8 mouse cellular contexts compared by ENCODE assay signal in the genomic region with DNA sequence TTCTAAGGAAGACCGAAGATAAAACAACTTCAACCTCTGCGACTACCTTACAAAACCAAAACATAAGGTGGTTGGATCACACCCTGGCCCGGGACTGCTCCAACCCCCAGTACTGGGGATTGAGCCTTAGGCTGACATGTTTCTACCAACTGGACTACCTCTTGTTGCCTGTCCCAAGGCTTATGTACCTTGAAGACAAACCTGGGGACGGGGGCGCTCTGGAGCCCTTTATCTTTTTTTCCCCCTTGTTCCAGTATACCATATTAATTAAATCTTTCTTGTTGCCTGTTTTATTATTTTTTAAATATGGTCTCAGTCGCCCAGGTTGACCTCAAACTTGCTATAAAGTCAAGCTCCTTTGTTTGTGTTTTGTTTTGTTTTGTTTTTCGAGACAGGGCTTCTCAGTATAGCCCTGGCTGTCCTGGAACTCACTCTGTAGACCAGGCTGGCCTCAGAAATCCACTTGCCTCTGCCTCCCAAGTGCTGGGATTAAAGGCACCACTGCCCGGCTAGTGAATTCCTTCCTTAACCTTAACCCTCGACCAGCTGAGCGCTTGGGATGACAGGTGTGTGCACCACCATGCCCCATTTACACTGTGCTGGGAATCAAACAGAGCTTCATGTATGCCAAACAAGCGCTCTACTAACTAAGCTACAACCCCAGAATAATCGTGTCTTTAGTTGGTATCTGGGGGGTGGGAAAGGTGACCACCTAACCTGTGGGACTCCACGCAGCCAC. TPM values are rescaled to one million over a fixed set of nuclear protein-coding genes. Genes with fewer than 3 reads are reported as not detected.
DNase-seq lines count a peak whose midpoint lies in the region; ATAC-seq and TF ChIP-seq lines count a peak whose summit lies in the region.

No protein-coding gene starts in this region.

- WGBS in kidney, embryonic 14.5 days, result 30% methylated on average over 13 of the region's 13 CpGs
- 27% methylated on average over 13 of the region's 13 CpGs for WGBS in midbrain, embryonic 15.5 days

- peak; percentile 54 for ATAC-seq in kidney, embryonic 14.5 days (ENCODE audit: low FRiP score, low TSS enrichment)
- ATAC-seq in midbrain, embryonic 15.5 days (replicated peaks), result no peak; the same call in 1 of the 2 replicates

- TF ChIP-seq POLR2A in bone marrow macrophage, adult 2 months (IDR thresholded peaks at IDR 0.05; ENCODE audit: borderline replicate concordance, low read depth, low read length), result no peak

- peaks cover 12% of the 10 kb centered on the region for H3K4me1 ChIP-seq in kidney, embryonic 14.5 days (ENCODE audit: control insufficient read depth, insufficient read depth, low read length)
- peaks cover 8% of the 10 kb centered on the region for H3K4me1 ChIP-seq in bone marrow macrophage, adult 2 months (ENCODE audit: control insufficient read depth, insufficient read depth, low read length)
- peaks cover 28% of the 10 kb centered on the region for H3K4me1 ChIP-seq in midbrain, embryonic 15.5 days

- H3K36me3 ChIP-seq in kidney, embryonic 14.5 days (ENCODE audit: control insufficient read depth, insufficient read depth, low read length), result peaks cover 26% of the 10 kb centered on the region
- H3K36me3 ChIP-seq in midbrain, embryonic 15.5 days (replicated peaks), result peaks cover 26% of the 10 kb centered on the region

- peak overlapping the region; percentile 89 for H3K4me3 ChIP-seq in kidney, embryonic 14.5 days (ENCODE audit: low read length)
- peak overlapping the region; percentile 99 for H3K4me3 ChIP-seq in bone marrow macrophage, adult 2 months (ENCODE audit: insufficient read depth, low read length)
- H3K4me3 ChIP-seq in midbrain, embryonic 15.5 days, result peak overlapping the region; percentile 86

- no peaks in the 10 kb centered on the region for H3K9me3 ChIP-seq in kidney, embryonic 14.5 days (ENCODE audit: control insufficient read depth, low read length)
- no peaks in the 10 kb centered on the region for H3K9me3 ChIP-seq in midbrain, embryonic 15.5 days

- DNase-seq in kidney, adult 18-20 months, result no peak
- peak; percentile 24 for DNase-seq in hindlimb bud, embryonic 11.5 days (ENCODE audit: extremely low spot score, low read depth, low spot score)
- DNase-seq in adrenal gland, adult 18-20 months (ENCODE audit: low spot score in 2 of 2), result no peak
- DNase-seq in spleen, postnatal 14 days (ENCODE audit: low spot score in 2 of 2), result no peak
- DNase-seq in cerebellum, adult 8-10 months, result no peak

- H3K9ac ChIP-seq in kidney, embryonic 14.5 days (ENCODE audit: low read depth, low read length), result peak overlapping the region; percentile 90
- H3K9ac ChIP-seq in midbrain, embryonic 15.5 days, result peak overlapping the region; percentile 75

- no peak for TF ChIP-seq CTCF in bone marrow macrophage, adult 2 months (IDR thresholded peaks at IDR 0.05; ENCODE audit: low read depth, low read length)

- no peaks in the 10 kb centered on the region for H3K27me3 ChIP-seq in kidney, embryonic 14.5 days (ENCODE audit: control insufficient read depth, insufficient read depth, low read length)
- H3K27me3 ChIP-seq in midbrain, embryonic 15.5 days (replicated peaks), result no peaks in the 10 kb centered on the region

- H3K4me2 ChIP-seq in kidney, embryonic 14.5 days (replicated peaks; ENCODE audit: low read depth, low read length), result peak overlapping the region; percentile 93
- H3K4me2 ChIP-seq in midbrain, embryonic 15.5 days, result peak overlapping the region; percentile 96

- H3K27ac ChIP-seq in kidney, embryonic 14.5 days (ENCODE audit: low read depth, low read length), result no peak overlapping the region
- H3K27ac ChIP-seq in bone marrow macrophage, adult 2 months (ENCODE audit: insufficient read depth, low read depth, low read length), result 0 out of 2 replicates have a peak overlapping the region, but pooled peaks have one; percentile 12
- peak overlapping the region; percentile 72 for H3K27ac ChIP-seq in midbrain, embryonic 15.5 days

RNA-seq across cellular contexts. Expression of gene Lrrc47, which starts 0.5 kb away (rescaled TPM):
- 12.1 and 13.6 TPM in 2 replicates for polyA plus RNA-seq in kidney, embryonic 14.5 days (2014; fragmentation: Nextera tagmentation; extraction: Ambion mirVana)
- polyA plus RNA-seq in bone marrow macrophage, adult 2 months (2012; ENCODE audit: insufficient read depth, insufficient read length, missing spikeins), result 25.0 and 26.2 TPM in 2 replicates
- 23.1 and 25.6 TPM in 2 replicates for polyA plus RNA-seq in midbrain, embryonic 15.5 days (2015; fragmentation: Nextera tagmentation; extraction: Ambion mirVana)
- total RNA-seq in adrenal gland, adult 18-20 months (2021), result 10 to 100 TPM; 54.8 to 55.4 TPM

RNA-seq across cellular contexts. Expression of gene Smim1, which starts 15.0 kb away (rescaled TPM):
- polyA plus RNA-seq in kidney, embryonic 14.5 days (2014; fragmentation: Nextera tagmentation; extraction: Ambion mirVana), result 29.9 and 35.4 TPM in 2 replicates
- 0.70 TPM in 1 of 2 replicates, not detected in the other for polyA plus RNA-seq in bone marrow macrophage, adult 2 months (2012; ENCODE audit: insufficient read depth, insufficient read length, missing spikeins)
- 8.2 and 11.5 TPM in 2 replicates for polyA plus RNA-seq in midbrain, embryonic 15.5 days (2015; fragmentation: Nextera tagmentation; extraction: Ambion mirVana)
- total RNA-seq in adrenal gland, adult 18-20 months (2021), result 10 to 100 TPM; 48.5 to 54.2 TPM

RNA-seq across cellular contexts. Expression of gene Ccdc27, which starts 31.4 kb away (rescaled TPM):
- polyA plus RNA-seq in kidney, embryonic 14.5 days (2014; fragmentation: Nextera tagmentation; extraction: Ambion mirVana), result not detected in 2 replicates
- not detected in 2 replicates for polyA plus RNA-seq in bone marrow macrophage, adult 2 months (2012; ENCODE audit: insufficient read depth, insufficient read length, missing spikeins)
- not detected in 2 replicates for polyA plus RNA-seq in midbrain, embryonic 15.5 days (2015; fragmentation: Nextera tagmentation; extraction: Ambion mirVana)
- total RNA-seq in adrenal gland, adult 18-20 months (2021), result not detected

RNA-seq across cellular contexts. Expression of gene Cep104, which starts 36.1 kb away (rescaled TPM):
- polyA plus RNA-seq in kidney, embryonic 14.5 days (2014; fragmentation: Nextera tagmentation; extraction: Ambion mirVana), result 11.4 and 17.4 TPM in 2 replicates
- 8.8 and 9.3 TPM in 2 replicates for polyA plus RNA-seq in bone marrow macrophage, adult 2 months (2012; ENCODE audit: insufficient read depth, insufficient read length, missing spikeins)
- polyA plus RNA-seq in midbrain, embryonic 15.5 days (2015; fragmentation: Nextera tagmentation; extraction: Ambion mirVana), result 21.0 and 21.9 TPM in 2 replicates
- total RNA-seq in adrenal gland, adult 18-20 months (2021), result 10 to 100 TPM; 22.7 to 25.0 TPM

RNA-seq across cellular contexts. Expression of gene Dffb, which starts 36.1 kb away (rescaled TPM):
- polyA plus RNA-seq in kidney, embryonic 14.5 days (2014; fragmentation: Nextera tagmentation; extraction: Ambion mirVana), result 11.1 and 14.1 TPM in 2 replicates
- polyA plus RNA-seq in bone marrow macrophage, adult 2 months (2012; ENCODE audit: insufficient read depth, insufficient read length, missing spikeins), result 5.5 and 10.1 TPM in 2 replicates
- polyA plus RNA-seq in midbrain, embryonic 15.5 days (2015; fragmentation: Nextera tagmentation; extraction: Ambion mirVana), result 11.5 and 12.6 TPM in 2 replicates
- 1 to 10 TPM; 2.8 to 3.2 TPM for total RNA-seq in adrenal gland, adult 18-20 months (2021)
